ENCODE assay signal across 24 mouse cellular contexts in the genomic region with DNA sequence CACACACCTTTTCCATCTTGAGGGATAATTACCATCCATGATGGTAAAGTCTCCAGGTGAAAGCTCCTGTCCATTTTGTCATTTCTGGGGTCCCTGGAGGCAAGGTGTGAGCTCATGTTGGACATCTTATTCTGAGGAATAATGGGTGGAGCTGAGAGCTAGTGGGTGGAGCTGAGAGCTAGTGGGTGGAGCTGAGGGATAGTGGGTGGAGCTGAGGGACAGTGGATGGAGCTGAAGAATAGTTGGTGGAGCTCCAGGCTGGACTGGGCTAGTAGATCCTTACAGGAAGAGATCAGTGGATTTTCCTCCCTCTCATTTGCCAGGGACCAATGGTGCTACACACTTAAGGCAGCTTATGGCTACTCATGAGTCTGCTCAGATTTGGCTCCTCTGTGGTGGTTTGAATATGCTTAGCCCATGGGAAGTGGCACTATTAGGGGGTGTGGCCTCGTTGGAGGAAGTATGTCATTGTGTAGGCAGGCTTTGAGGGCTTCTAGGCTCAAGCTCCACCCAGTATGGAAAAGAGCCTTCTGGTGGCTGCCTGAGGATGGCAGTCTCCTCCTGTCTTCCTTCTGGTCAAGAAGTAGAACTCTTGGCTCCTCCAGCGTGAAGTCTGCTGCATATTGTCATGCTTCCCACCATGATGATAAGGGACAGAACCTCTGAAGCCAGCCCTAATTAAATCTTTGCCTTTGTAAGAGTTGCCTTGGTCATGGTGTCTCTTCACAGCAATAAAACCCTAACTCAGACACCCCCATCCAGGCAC.
A peak's percentile ranks its signal among the peaks of the same experiment; 100 is the strongest.
DNase-seq lines count a peak whose midpoint lies in the region; ATAC-seq and TF ChIP-seq lines count a peak whose summit lies in the region.
"Had no signal": no experiment of that assay in that cellular context is flagged by ENCODE, and none has a peak within 500 bp of the region (broad histone marks: within the 10 kb centered on the region; RNA-seq: fewer than 3 reads in every experiment).

No protein-coding gene starts in this region.

- TF ChIP-seq CTCF in intestine, postnatal 0 days (IDR thresholded peaks at IDR 0.05; ENCODE audit: low read depth): no peak

- no peaks in the 10 kb centered on the region for H3K27me3 ChIP-seq in intestine, embryonic 15.5 days (replicated peaks)
- no peaks in the 10 kb centered on the region for H3K27me3 ChIP-seq in intestine, postnatal 0 days (replicated peaks; ENCODE audit: control insufficient read depth, insufficient read depth, low read length)
- H3K27me3 ChIP-seq in liver, embryonic 12.5 days (replicated peaks): no peaks in the 10 kb centered on the region
- H3K27me3 ChIP-seq: forebrain, embryonic 13.5 days; hindbrain, embryonic 12.5 days; lung, embryonic 15.5 days had no signal

- H3K4me3 ChIP-seq in intestine, embryonic 15.5 days (replicated peaks): no peak overlapping the region
- no peak overlapping the region for H3K4me3 ChIP-seq in intestine, postnatal 0 days (ENCODE audit: low read depth, low read length)
- H3K4me3 ChIP-seq in liver, embryonic 12.5 days: no peak overlapping the region
- H3K4me3 ChIP-seq: forebrain, embryonic 13.5 days; hindbrain, embryonic 12.5 days; lung, embryonic 15.5 days had no signal

- H3K4me2 ChIP-seq in intestine, embryonic 15.5 days (replicated peaks): no peak overlapping the region
- no peak overlapping the region for H3K4me2 ChIP-seq in intestine, postnatal 0 days (replicated peaks; ENCODE audit: low read depth)
- no peak overlapping the region for H3K4me2 ChIP-seq in liver, embryonic 12.5 days
- H3K4me2 ChIP-seq: forebrain, embryonic 13.5 days; hindbrain, embryonic 12.5 days; lung, embryonic 15.5 days; midbrain, embryonic 11.5 days had no signal

- no peak overlapping the region for H3K27ac ChIP-seq in intestine, embryonic 15.5 days
- H3K27ac ChIP-seq in intestine, postnatal 0 days (ENCODE audit: low read depth, low read length): no peak overlapping the region
- peak overlapping the region; percentile 94 for H3K27ac ChIP-seq in liver, embryonic 12.5 days
- H3K27ac ChIP-seq: forebrain, embryonic 13.5 days; hindbrain, embryonic 12.5 days; hindbrain, postnatal 0 days; lung, embryonic 15.5 days had no signal

- H3K4me1 ChIP-seq in intestine, embryonic 15.5 days (replicated peaks): 0 out of 2 replicates have a peak, but pooled peaks cover 3% of the 10 kb centered on the region
- H3K4me1 ChIP-seq in intestine, postnatal 0 days (replicated peaks; ENCODE audit: control insufficient read depth, insufficient read depth, low read length): no peaks in the 10 kb centered on the region
- peaks cover 74% of the 10 kb centered on the region for H3K4me1 ChIP-seq in liver, embryonic 12.5 days
- H3K4me1 ChIP-seq: forebrain, embryonic 13.5 days; hindbrain, embryonic 12.5 days; lung, embryonic 15.5 days had no signal

- H3K9ac ChIP-seq in intestine, embryonic 15.5 days: no peak overlapping the region
- no peak overlapping the region for H3K9ac ChIP-seq in intestine, postnatal 0 days (ENCODE audit: low read depth, low read length)
- no peak overlapping the region for H3K9ac ChIP-seq in liver, embryonic 12.5 days
- H3K9ac ChIP-seq: forebrain, embryonic 13.5 days; hindbrain, embryonic 12.5 days; lung, embryonic 15.5 days had no signal

- DNase-seq in R1 (ENCODE audit: low read depth, low spot score): peak; percentile 83
- no peak for DNase-seq in thymus, postnatal 0 days (ENCODE audit: low spot score)
- DNase-seq in kidney, postnatal 4 days: no peak
- DNase-seq in urinary bladder, postnatal 10 days (ENCODE audit: low spot score): no peak
- DNase-seq: adrenal gland, postnatal 25 days; cerebellum, adult 18-20 months; cerebellum, postnatal 14 days; gastrocnemius, postnatal 14 days; heart, postnatal 36 days; kidney, adult 9 months; kidney, postnatal 14 days; layer of hippocampus, postnatal 36 days; spleen, adult 18-20 months; thymus, adult 18-20 months; thymus, postnatal 36 days had no signal

- no peaks in the 10 kb centered on the region for H3K9me3 ChIP-seq in intestine, embryonic 15.5 days
- no peaks in the 10 kb centered on the region for H3K9me3 ChIP-seq in intestine, postnatal 0 days (ENCODE audit: control insufficient read depth)
- H3K9me3 ChIP-seq in liver, embryonic 12.5 days (replicated peaks): no peaks in the 10 kb centered on the region
- H3K9me3 ChIP-seq: forebrain, embryonic 13.5 days; hindbrain, embryonic 12.5 days; lung, embryonic 15.5 days had no signal

- peak; percentile 34; the same call in 1 of the 2 replicates for ATAC-seq in intestine, embryonic 15.5 days
- no peak for ATAC-seq in intestine, postnatal 0 days
- peak; percentile 32 for ATAC-seq in liver, embryonic 12.5 days
- ATAC-seq: forebrain, embryonic 13.5 days; hindbrain, postnatal 0 days; midbrain, embryonic 16.5 days had no signal

- WGBS in intestine, embryonic 15.5 days: 82% methylated on average over 2 of the region's 2 CpGs
- 80% methylated on average over 2 of the region's 2 CpGs for WGBS in intestine, postnatal 0 days
- WGBS in liver, embryonic 12.5 days (ENCODE audit: insufficient replicate concordance): 54% methylated on average over 2 of the region's 2 CpGs

- H3K36me3 ChIP-seq in intestine, embryonic 15.5 days: no peaks in the 10 kb centered on the region
- H3K36me3 ChIP-seq in intestine, postnatal 0 days (ENCODE audit: control insufficient read depth, insufficient read depth): no peaks in the 10 kb centered on the region
- H3K36me3 ChIP-seq in liver, embryonic 12.5 days: no peaks in the 10 kb centered on the region
- H3K36me3 ChIP-seq: hindbrain, embryonic 12.5 days; lung, embryonic 15.5 days had no signal
